Mouse (Mus musculus): ENCODE data around the gene Ift43. TPM values are rescaled to one million over a fixed set of nuclear protein-coding genes. Genes with fewer than 3 reads are reported as not detected.

Gene Ift43
- polyA plus RNA-seq, 1 experiment from 2014 or later: 93.8 TPM

Other genes with a start within 250 kb of the Ift43 start
- gene Tgfb3, start 3.5 kb upstream of the Ift43 start, polyA plus RNA-seq (2015; fragmentation: Nextera tagmentation; extraction: Ambion mirVana): 51.1 and 51.8 TPM in 2 replicates
- 15.0 and 17.4 TPM in 2 replicates for gene Gpatch2l, start 159.3 kb downstream of the Ift43 start, polyA plus RNA-seq (2015; fragmentation: Nextera tagmentation; extraction: Ambion mirVana)